20 mouse cellular contexts compared by ENCODE assay signal in the genomic region with DNA sequence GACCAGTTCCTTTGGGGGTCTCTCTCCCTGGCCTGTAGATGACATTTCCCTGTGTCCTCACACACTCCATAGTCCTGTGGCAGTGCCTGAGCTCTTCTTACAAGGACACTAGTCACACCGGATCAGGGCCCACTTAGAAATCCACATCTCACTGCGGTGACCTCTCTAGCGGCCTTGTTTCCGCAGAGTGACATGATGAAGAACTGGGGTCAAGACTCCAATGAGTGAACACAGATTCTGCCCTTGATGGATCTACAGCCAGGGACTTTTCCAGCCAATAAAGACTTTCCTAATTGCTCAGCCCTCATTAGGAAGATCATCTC. TPM values are rescaled to one million over a fixed set of nuclear protein-coding genes. Genes with fewer than 3 reads are reported as not detected.
DNase-seq lines count a peak whose midpoint lies in the region; TF ChIP-seq lines count a peak whose summit lies in the region.
"Had no signal": no experiment of that assay in that cellular context is flagged by ENCODE, and none has a peak within 500 bp of the region (broad histone marks: within the 10 kb centered on the region; RNA-seq: fewer than 3 reads in every experiment).

No protein-coding gene starts in this region.

- no peak for TF ChIP-seq EP300 in heart, adult 2 months (IDR thresholded peaks at IDR 0.05; ENCODE audit: insufficient read depth, low read depth, low read length)

- H3K4me3 ChIP-seq in macrophage (ENCODE audit: inconsistent target): no peak overlapping the region
- H3K4me3 ChIP-seq in heart, adult 2 months: no peak overlapping the region
- H3K4me3 ChIP-seq: embryonic facial prominence, embryonic 13.5 days; erythroblast, embryonic 14.5 days; forebrain, embryonic 12.5 days; hindbrain, embryonic 15.5 days; intestine, embryonic 15.5 days; layer of hippocampus, adult 2 months; limb, embryonic 12.5 days had no signal

- peaks cover 9% of the 10 kb centered on the region for H3K4me1 ChIP-seq in heart, adult 2 months (ENCODE audit: control insufficient read depth, insufficient read depth, low read length)

- TF ChIP-seq POLR2A in heart, adult 2 months (IDR thresholded peaks at IDR 0.05; ENCODE audit: insufficient read depth, low read depth, low read length): no peak

- intact Hi-C loops in heart, adult 2 months (cut with DNase I): loop anchor here (1.0 kb wide), 2 partner anchors 24 to 91 kb away; no protein-coding TSS in a partner anchor

- no peak for TF ChIP-seq CTCF in heart, adult 2 months (IDR thresholded peaks at IDR 0.05)

- no peaks in the 10 kb centered on the region for H3K36me3 ChIP-seq in macrophage (ENCODE audit: inconsistent target)
- H3K36me3 ChIP-seq in heart, adult 2 months (ENCODE audit: control insufficient read depth, insufficient read depth, low read length): no peaks in the 10 kb centered on the region
- H3K36me3 ChIP-seq: embryonic facial prominence, embryonic 13.5 days; forebrain, embryonic 12.5 days; hindbrain, embryonic 15.5 days; intestine, embryonic 15.5 days; limb, embryonic 12.5 days had no signal

- WGBS in macrophage (ENCODE audit: missing documents): 95% methylated on average over 4 of the region's 4 CpGs
- WGBS in heart, adult 2 months: 90% methylated on average over 4 of the region's 4 CpGs

- H3K79me2 ChIP-seq in macrophage (ENCODE audit: inconsistent target): no peaks in the 10 kb centered on the region
- no peaks in the 10 kb centered on the region for H3K79me2 ChIP-seq in heart, adult 2 months (replicated peaks; ENCODE audit: control insufficient read depth, insufficient read depth, low read length)

- H3K27me3 ChIP-seq in heart, adult 2 months (ENCODE audit: control insufficient read depth, insufficient read depth, low read length): no peaks in the 10 kb centered on the region
- H3K27me3 ChIP-seq: embryonic facial prominence, embryonic 13.5 days; hindbrain, embryonic 15.5 days; intestine, embryonic 15.5 days had no signal

- DNase-seq in cerebellum, adult 11-12 months: peak; percentile 14
- no peak for DNase-seq in cerebellum, postnatal 36 days
- peak; percentile 38 for DNase-seq in kidney, adult 18-20 months
- no peak for DNase-seq in kidney, adult 8-10 months
- DNase-seq in testis, postnatal 10 days (ENCODE audit: low spot score): peak; percentile 35
- DNase-seq in testis, postnatal 14 days (ENCODE audit: low spot score): no peak
- no peak for DNase-seq in heart, adult 2 months

- H3K27ac ChIP-seq in macrophage: peak overlapping the region; percentile 18
- H3K27ac ChIP-seq in heart, adult 2 months: no peak overlapping the region
- H3K27ac ChIP-seq: embryonic facial prominence, embryonic 13.5 days; forebrain, embryonic 12.5 days; hindbrain, embryonic 15.5 days; intestine, embryonic 15.5 days; layer of hippocampus, adult 2 months; limb, embryonic 12.5 days; stomach, postnatal 0 days had no signal

- no peak overlapping the region for H3K9ac ChIP-seq in heart, adult 2 months (ENCODE audit: low read depth, low read length)
- H3K9ac ChIP-seq: embryonic facial prominence, embryonic 13.5 days; forebrain, embryonic 12.5 days; hindbrain, embryonic 15.5 days; intestine, embryonic 15.5 days; limb, embryonic 12.5 days; liver, postnatal 0 days had no signal

RNA-seq across cellular contexts. Expression of a gene that starts 4.1 kb away (rescaled TPM):
- total RNA-seq in macrophage (2018; cell fraction: chromatin; rRNA removed): 10 to 100 TPM in 25 of 26 experiments, 1 to 10 TPM in 1; 6.5 to 82.5 (median 31.4) TPM
- total RNA-seq in macrophage (2018; cell fraction: cytosol; rRNA removed): 10 to 100 TPM; 20.5 to 77.7 (median 44.0) TPM
- total RNA-seq in macrophage (2018; cell fraction: nucleus; rRNA removed): 100 to 1,000 TPM in 2 of 26 experiments, 10 to 100 TPM in 23, 1 to 10 TPM in 1; 7.1 to 116 (median 41.1) TPM
- polyA plus RNA-seq in macrophage (2018): 73.4 to 159 TPM (median 94.3 TPM) in 3 replicates
- 10 to 100 TPM; 18.9 to 20.6 TPM for total RNA-seq in heart, adult 2 months (2021)
- 12.7 and 13.3 TPM in 2 replicates for polyA plus RNA-seq in heart, adult 2 months (2012; rRNA removed)
- polyA plus RNA-seq: erythroblast, embryonic 14.5 days had no signal

RNA-seq across cellular contexts. Expression of a gene that starts 4.4 kb away (rescaled TPM):
- total RNA-seq in macrophage (2018; cell fraction: chromatin; rRNA removed): 1 to 10 TPM in 7 of 26 experiments, under 1 TPM in 16, not detected in 3; 0.31 to 2.4 (median 0.62) TPM
- total RNA-seq in macrophage (2018; cell fraction: cytosol; rRNA removed): under 1 TPM in 24 of 26 experiments, not detected in 2; 0.07 to 0.26 (median 0.15) TPM
- 1 to 10 TPM in 2 of 26 experiments, under 1 TPM in 12, not detected in 12; 0.23 to 1.5 (median 0.38) TPM for total RNA-seq in macrophage (2018; cell fraction: nucleus; rRNA removed)
- polyA plus RNA-seq in macrophage (2018): 0.17 to 0.21 TPM (median 0.19 TPM) in 3 replicates
- under 1 TPM; 0.68 to 0.94 TPM for total RNA-seq in heart, adult 2 months (2021)
- polyA plus RNA-seq in heart, adult 2 months (2012; rRNA removed): 1.1 and 1.8 TPM in 2 replicates
- total RNA-seq: hematopoietic stem cell, adult 5-6 weeks; megakaryocyte progenitor cell, adult 5-6 weeks had no signal
- polyA plus RNA-seq: erythroblast, embryonic 14.5 days; liver, embryonic 11.5 days; liver, postnatal 0 days had no signal

RNA-seq across cellular contexts. Expression of a gene that starts 39.5 kb away (rescaled TPM):
- 100 to 1,000 TPM in 1 of 26 experiments, 10 to 100 TPM in 25; 20.0 to 106 (median 39.1) TPM for total RNA-seq in macrophage (2018; cell fraction: chromatin; rRNA removed)
- total RNA-seq in macrophage (2018; cell fraction: cytosol; rRNA removed): 10 to 100 TPM; 12.0 to 39.3 (median 24.7) TPM
- total RNA-seq in macrophage (2018; cell fraction: nucleus; rRNA removed): 10 to 100 TPM; 13.7 to 86.6 (median 34.0) TPM
- 25.2 to 32.3 TPM (median 28.0 TPM) in 3 replicates for polyA plus RNA-seq in macrophage (2018)
- 10 to 100 TPM in 1 of 2 experiments, 1 to 10 TPM in 1; 8.9 to 10.2 TPM for total RNA-seq in heart, adult 2 months (2021)
- polyA plus RNA-seq in heart, adult 2 months (2012; rRNA removed): 6.8 and 7.5 TPM in 2 replicates
- polyA plus RNA-seq: erythroblast, embryonic 14.5 days had no signal

Comparison
In these comparisons a context has a peak if more than half of its experiments do, and no peak if none do; other contexts are left out.
1. DNase-seq: peak in cerebellum, adult 11-12 months (single experiment), kidney, adult 18-20 months (single experiment) and testis, postnatal 10 days (single experiment); none in cerebellum, postnatal 36 days (0 of 2), kidney, adult 8-10 months (0 of 2), testis, postnatal 14 days (single experiment) and heart, adult 2 months (0 of 2).